Mouse (Mus musculus): ENCODE results near the gene Slc9a4.
"Not testable (repeated sequence)": the region's sequence is repeated elsewhere in the genome, so short reads cannot be mapped to it uniquely, and the experiment has no call there.

Gene Slc9a4

DNA sequence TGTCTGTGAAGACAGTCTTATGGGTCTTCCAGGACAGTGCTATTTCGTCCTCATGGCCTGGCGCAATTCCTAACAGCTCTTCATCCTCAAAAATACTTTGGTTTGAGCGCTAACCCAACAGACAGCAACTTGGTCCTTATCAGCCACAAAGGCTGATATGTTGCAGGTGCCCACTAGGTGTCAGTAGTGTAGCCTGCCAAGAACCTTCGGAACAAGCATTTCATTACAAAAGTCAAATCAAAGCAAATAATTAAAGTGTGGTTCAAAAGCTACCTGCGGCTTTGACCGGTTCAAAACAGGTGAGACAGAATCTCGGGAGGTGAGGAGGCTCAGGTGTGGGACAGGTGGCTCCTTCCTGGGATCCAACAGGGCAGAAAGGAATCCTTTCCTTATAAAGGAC is at the start of gene Slc9a4:
Gene Slc9a4, plus strand, starts transcription at position 298 of the 400 bp plus-strand sequence.
- peak; percentile 8 for DNase-seq

DNA sequence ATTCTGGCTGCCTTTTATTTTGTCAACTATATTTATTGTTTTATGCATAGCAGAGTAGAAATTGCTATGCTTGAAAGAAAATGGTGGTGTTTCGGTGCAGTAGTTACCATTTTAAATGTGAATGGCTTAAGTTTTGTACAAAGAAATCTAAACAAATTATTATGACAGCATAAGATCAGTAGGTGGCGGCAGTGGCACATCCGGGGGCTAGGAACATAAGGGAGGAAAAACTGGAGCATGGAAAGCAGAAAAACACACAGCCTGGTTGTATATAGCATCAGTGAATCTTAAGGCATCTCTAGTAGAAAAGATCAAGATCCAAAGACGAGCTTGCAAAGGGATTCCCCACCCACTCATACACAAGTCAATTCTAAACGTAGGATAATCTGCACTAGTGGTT is 42.3 kb upstream of the Slc9a4 start:
- DNase-seq: no peak

- DNase-seq: peak; percentile 36
These were observed 35.2 kb upstream of the Slc9a4 start for GRCm38 (mm10) chr1:40544650-40545049.

DNA sequence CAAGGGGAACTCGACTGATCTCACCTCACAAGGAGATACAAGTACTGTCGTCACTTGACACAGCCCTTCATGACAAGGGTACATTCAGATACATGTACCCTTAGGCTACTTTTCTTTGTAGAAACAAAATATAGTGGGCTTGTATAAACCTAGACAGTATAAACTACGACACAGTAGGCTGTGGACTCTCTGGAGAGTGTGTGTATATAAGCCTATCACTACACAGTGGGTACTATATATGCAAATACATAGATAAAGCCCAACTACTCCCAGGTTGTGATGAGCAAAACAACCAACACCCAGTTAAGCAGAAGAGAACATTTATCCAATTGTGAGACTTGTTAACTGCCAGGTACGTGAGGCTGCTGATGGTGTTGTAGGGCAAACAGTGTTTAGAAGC is 33.2 kb upstream of the Slc9a4 start:
- no peak for DNase-seq

DNA sequence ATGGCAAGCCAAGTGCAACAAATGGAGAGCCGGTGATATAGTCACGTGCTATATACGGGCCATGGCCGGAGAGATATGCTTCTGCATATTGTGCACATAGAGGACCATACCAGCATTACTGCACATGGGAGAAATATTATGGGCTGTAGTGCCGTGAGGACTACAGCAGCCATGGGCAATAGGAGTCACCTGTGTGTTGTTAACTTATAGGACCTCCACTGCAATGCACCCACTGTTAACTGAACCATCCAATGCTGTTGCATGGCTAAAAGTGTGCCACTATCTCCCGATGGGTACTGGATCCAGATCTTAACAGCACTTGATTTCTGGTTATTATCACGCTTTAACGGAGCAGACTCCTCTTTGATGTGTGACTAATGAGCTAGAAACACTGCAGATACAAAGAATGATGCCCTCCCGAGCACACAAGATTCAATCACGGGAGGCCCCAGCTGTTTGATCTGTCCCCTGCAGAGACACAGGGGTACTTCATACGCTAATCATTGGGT is 32.8 kb upstream of the Slc9a4 start:
- no peak for DNase-seq

DNA sequence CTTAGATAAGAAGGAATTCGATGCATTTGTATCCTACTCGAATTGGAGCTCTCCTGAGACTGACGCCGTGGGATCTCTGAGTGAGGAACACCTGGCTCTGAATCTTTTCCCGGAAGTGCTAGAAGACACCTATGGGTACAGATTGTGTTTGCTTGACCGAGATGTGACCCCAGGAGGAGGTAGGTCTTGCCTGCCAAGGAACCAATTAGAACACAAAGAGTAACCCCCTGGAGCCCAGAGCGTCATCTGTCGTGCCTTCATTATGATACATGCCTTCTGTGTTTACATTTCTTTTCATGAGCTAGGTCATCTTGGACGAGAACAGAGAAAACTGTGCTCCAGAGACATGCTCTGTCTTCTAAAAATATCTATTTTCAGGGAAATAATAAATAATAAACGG is 32.1 kb upstream of the Slc9a4 start:
- no peak for DNase-seq

GRCm38 (mm10) chr1:40569374-40569773 is 10.5 kb upstream of the Slc9a4 start:
- DNase-seq: no peak

DNA sequence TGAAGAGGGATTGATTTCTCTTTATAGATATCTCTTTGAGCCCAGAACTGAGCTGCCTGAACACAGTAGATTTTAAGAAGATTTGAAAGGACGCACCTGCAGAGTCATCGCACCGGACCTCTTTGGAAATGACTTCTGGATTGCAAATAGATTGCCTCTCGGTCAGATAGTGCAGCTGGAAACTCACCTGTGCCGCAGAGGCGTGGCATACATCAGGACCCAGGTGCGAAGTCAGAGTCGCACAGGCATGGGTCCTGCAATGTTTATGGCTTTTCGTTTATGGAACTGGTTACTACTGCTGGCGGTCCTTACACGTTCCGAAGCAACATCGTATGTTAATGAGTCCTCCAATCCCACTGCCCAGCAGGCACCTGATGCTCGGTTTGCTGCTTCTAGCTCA is 388 bp downstream of the Slc9a4 start:
- no peak for DNase-seq

DNA sequence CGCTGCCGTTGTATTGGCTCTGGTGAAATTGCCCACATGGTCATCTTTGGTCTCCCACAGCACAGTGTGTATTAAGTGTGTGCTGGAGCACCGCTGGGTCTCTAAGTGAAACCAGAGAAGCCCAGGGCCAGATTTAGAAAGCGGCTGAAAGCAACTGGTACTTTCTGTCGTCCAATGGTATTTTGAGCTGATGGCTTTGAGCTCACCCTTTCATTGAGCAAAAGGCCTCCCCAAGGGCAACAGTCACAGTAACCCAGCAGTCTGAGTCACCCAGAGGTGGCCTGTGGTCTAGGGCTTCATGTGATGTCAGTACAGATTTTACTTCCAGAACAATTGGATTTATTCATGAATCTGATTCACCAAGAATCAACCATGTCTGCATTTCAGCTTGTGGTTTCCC is 6.9 kb downstream of the Slc9a4 start:
- no peak for DNase-seq

DNA sequence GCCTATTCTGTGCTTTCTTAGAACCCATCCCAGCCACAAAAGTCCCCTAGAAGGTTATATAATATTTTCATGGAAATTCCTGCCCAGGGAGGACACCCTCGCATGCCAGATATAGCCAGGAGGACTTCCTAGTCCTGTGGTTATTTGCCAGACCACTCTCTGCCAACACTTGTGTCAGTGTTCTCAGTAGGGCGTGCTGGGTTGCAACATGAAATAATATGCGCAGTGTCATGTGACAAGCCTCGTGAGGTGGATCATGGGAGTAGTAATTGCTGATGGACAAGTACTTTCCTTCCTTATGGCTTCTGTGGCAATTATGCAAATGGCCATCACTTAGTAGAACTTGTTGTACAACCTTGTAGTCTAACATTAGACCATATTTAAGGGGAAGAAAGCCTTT is 11.1 kb downstream of the Slc9a4 start:
- DNase-seq: no peak

GRCm38 (mm10) chr1:40597822-40598221 is 17.9 kb downstream of the Slc9a4 start:
- DNase-seq: no peak

GRCm38 (mm10) chr1:40599661-40600060 is 19.8 kb downstream of the Slc9a4 start:
- not testable (repeated sequence) for DNase-seq

- no peak for DNase-seq
These were observed 20.8 kb downstream of the Slc9a4 start for GRCm38 (mm10) chr1:40600394-40601327.

DNA sequence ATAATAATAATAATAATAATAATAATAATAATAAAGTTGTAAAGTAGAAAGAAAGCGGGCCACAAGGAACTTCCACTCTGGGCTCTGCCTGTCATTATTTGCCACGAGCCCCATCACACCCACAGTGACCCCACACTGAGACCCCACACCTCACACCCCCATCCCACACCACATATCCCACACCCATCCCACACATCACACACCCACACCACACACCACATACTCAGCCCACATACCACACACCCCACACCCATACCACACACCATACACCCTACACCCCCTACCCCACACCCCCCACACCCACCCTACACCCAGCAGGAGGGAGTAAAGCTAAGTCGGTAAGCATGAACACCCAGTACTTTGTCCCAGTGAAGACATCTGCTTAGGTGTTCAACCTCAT is 21.6 kb downstream of the Slc9a4 start:
- no peak for DNase-seq

DNA sequence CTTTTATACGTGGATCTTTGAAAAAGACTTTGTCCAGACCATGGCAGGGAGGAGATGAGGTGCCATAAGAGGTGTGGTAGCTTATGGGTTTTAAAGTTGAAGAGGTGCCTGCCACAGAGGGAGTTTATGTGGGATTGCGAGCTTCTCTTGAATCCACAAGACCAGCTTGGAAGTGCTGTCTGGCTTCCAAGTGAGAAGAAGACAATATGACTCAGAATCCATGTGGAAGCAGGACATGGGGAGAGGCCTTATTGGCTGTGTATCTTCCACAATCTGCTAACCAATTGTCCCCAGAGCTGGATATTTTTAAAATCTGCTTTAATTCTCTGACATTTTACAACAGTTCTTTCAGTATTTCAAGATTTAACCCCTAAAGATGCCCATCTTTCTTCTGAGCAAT is 33.3 kb downstream of the Slc9a4 start:
- no peak for DNase-seq

DNA sequence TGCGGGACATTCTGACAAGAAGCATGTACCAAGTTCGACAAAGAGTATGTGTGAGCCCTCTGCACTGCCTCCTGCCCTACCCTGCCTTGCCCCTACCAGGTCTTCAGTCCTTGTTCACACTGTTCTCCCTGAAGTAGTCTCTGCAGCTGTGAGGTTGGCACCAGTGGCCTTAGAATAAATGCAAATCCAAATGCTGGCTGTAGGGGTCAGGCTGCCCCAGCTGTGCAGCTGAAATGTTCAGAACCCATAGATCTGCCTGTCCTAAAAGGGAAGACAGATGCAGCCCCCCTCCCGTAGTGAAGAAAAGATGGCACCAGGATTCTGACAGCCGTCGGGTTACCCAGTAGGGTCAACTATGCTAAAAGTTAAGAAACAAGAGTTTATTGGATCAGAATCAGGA is 39.2 kb downstream of the Slc9a4 start:
- no peak for DNase-seq

GRCm38 (mm10) chr1:40619871-40620270 is 40.0 kb downstream of the Slc9a4 start:
- DNase-seq: no peak

DNA sequence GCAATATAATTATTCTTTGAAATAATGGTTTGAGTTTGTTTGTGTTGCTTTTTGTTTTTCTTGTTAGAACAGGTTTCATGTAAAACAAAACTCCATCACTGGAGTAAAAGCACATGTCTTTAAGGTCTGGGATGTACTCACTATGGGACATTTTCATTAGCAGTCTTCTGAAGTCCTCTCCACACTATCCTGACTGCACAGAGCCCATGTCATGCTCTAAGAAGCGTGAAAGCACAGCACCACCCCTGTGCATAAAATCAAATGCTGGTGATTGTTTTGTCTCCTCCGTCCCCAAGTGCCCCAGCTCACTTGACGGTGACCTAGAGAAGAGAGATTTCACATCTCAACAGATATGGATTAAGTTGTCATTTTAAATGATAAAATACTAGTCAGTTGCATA is 45.1 kb downstream of the Slc9a4 start:
- no peak for DNase-seq

GRCm38 (mm10) chr1:40626954-40627353 is 47.1 kb downstream of the Slc9a4 start:
- no peak for DNase-seq

- DNase-seq: no peak
These were observed 48.6 kb downstream of the Slc9a4 start for GRCm38 (mm10) chr1:40628443-40628842.

- no peak for DNase-seq
These were observed 52.7 kb downstream of the Slc9a4 start for GRCm38 (mm10) chr1:40632407-40633062.

- DNase-seq: no peak
These were observed 54.7 kb downstream of the Slc9a4 start for GRCm38 (mm10) chr1:40634608-40635007.

DNA sequence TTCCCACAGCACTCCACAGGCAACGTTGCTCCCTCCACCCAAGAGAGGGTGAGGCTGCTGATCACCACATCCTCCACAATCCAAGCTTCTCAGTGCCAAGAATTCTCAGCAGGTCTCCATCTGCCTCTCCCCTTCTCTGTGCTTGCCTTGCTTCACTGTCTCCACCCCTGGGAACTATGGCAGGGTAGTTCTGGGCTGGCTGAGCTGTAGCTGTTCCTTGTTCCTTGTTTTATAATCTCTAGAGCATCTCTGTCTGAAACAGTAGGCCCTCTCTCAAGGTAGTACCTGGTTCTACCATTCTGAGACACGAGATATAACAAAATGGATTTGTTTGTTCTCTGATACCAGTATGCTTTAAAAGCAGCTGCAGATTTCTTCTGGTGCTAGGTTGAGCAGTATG is 68.4 kb downstream of the Slc9a4 start:
- DNase-seq: no peak
